Mouse (Mus musculus): ENCODE results near the gene Csrp1. TPM values are rescaled to one million over a fixed set of nuclear protein-coding genes. Genes with fewer than 3 reads are reported as not detected.

Csrp1 gene
- total RNA-seq, 2 experiments from 2014 or later, result 47.0 to 51.1 TPM

- DNase-seq, result peak; percentile 58 to 83
Measured at GRCm38 (mm10) chr1:135770896-135771572, 51.2 kb downstream of the Csrp1 start.

- DNase-seq, result no peak
Measured at GRCm38 (mm10) chr1:135771573-135771970, 51.7 kb downstream of the Csrp1 start.

- peak in 1 of 2 experiments; percentile 48 for DNase-seq
Measured at GRCm38 (mm10) chr1:135776596-135776995, 56.7 kb downstream of the Csrp1 start.

- DNase-seq, result no peak
Measured at GRCm38 (mm10) chr1:135777046-135777445, 57.2 kb downstream of the Csrp1 start.

GRCm38 (mm10) chr1:135778780-135779535 lies 59.1 kb downstream of the Csrp1 start, which contains the start of gene Tnni1:
Gene Tnni1, plus strand, starts transcription at chr1:135779434.
- peak; percentile 50 to 56 for DNase-seq

GRCm38 (mm10) chr1:135780649-135781048 lies 60.8 kb downstream of the Csrp1 start:
- no peak for DNase-seq

- DNase-seq, result peak; percentile 82 to 89
Measured at GRCm38 (mm10) chr1:135781220-135781619, 61.4 kb downstream of the Csrp1 start.

GRCm38 (mm10) chr1:135782816-135783215 lies 63.0 kb downstream of the Csrp1 start:
- DNase-seq, result no peak

GRCm38 (mm10) chr1:135787799-135788198 lies 67.9 kb downstream of the Csrp1 start:
- peak; percentile 76 to 87 for DNase-seq

GRCm38 (mm10) chr1:135788708-135789107 lies 68.8 kb downstream of the Csrp1 start:
- DNase-seq, result peak; percentile 54 to 60

GRCm38 (mm10) chr1:135789815-135790214 lies 70.0 kb downstream of the Csrp1 start:
- peak; percentile 68 to 89 for DNase-seq

GRCm38 (mm10) chr1:135792143-135792939 lies 72.5 kb downstream of the Csrp1 start:
- no peak for DNase-seq

- DNase-seq, result peak; percentile 29 to 47
Measured at GRCm38 (mm10) chr1:135793370-135794215, 73.7 kb downstream of the Csrp1 start.

- DNase-seq, result peak in 1 of 2 experiments; percentile 9
Measured at GRCm38 (mm10) chr1:135794216-135795134, 74.6 kb downstream of the Csrp1 start.

GRCm38 (mm10) chr1:135798492-135798891 lies 78.6 kb downstream of the Csrp1 start:
- no peak for DNase-seq

- no peak for DNase-seq
Measured at GRCm38 (mm10) chr1:135799109-135799627, 79.3 kb downstream of the Csrp1 start.

- DNase-seq, result peak in 1 of 2 experiments; percentile 15
Measured at GRCm38 (mm10) chr1:135800192-135800950, 80.5 kb downstream of the Csrp1 start.
